Mouse (Mus musculus) olfactory bulb, adult 2 months (tissue): Measurements from ENCODE around the gene Psmd6.

Source experiments
- CTCF ChIP-seq: fragments of 200-500 bp; IDR thresholded peaks from 2 replicates; pipeline ENCODE4 v1.5.1; 2012; ENCODE audit warnings: low read depth, mild to moderate bottlenecking, low read length, moderate library complexity; ENCODE audit not compliant: insufficient read depth
- POLR2A ChIP-seq: fragments of 200-500 bp; IDR thresholded peaks from 2 replicates; pipeline ENCODE4 v1.6.1; 2012; ENCODE audit warnings: mild to moderate bottlenecking, low read depth, low read length, moderate library complexity; ENCODE audit not compliant: insufficient read depth

GRCm38 (mm10) chr14:14088016-14088791 is 32.6 kb downstream of the Psmd6 start:
- no peak for TF ChIP-seq POLR2A
- TF ChIP-seq CTCF: no peak
